Mouse (Mus musculus) adrenal gland, postnatal 4 days (tissue): ENCODE measurements around the gene Mgea5. TPM values are rescaled to one million over a fixed set of nuclear protein-coding genes. Genes with fewer than 3 reads are reported as not detected.

Experiments
- DNase-seq, 2 experiments: peaks; one replicate each; pipeline ENCODE4 v3.0.0; 2021 to 2022; ENCODE audit warnings: low spot score in 2 of 2, mixed read lengths in 2 of 2
- total RNA-seq, 2 experiments: library from RNA; stranded (reverse); gene quantifications; 2 replicates each; pipeline ENCODE4 v1.2.3; 2021

Gene Mgea5
- total RNA-seq, 2 experiments from 2014 or later: 105 to 123 TPM

- no peak for DNase-seq
Observed at GRCm38 (mm10) chr19:45734762-45735161, 48.9 kb downstream of the Mgea5 start.

- DNase-seq: no peak
Observed at GRCm38 (mm10) chr19:45734191-45734590, 49.4 kb downstream of the Mgea5 start.

- no peak for DNase-seq
Observed at GRCm38 (mm10) chr19:45733564-45733963, 50.1 kb downstream of the Mgea5 start.

GRCm38 (mm10) chr19:45731658-45732057 lies 52.0 kb downstream of the Mgea5 start:
- no peak for DNase-seq

GRCm38 (mm10) chr19:45730042-45730441 lies 53.6 kb downstream of the Mgea5 start:
- no peak for DNase-seq

GRCm38 (mm10) chr19:45727231-45727630 lies 56.4 kb downstream of the Mgea5 start:
- no peak for DNase-seq

- no peak for DNase-seq
Observed at GRCm38 (mm10) chr19:45725677-45726277, 57.9 kb downstream of the Mgea5 start.

GRCm38 (mm10) chr19:45722188-45722587 lies 61.4 kb downstream of the Mgea5 start:
- DNase-seq: no peak

- DNase-seq: no peak
Observed at GRCm38 (mm10) chr19:45718286-45718685, 65.4 kb downstream of the Mgea5 start.

GRCm38 (mm10) chr19:45717493-45718220 lies 66.0 kb downstream of the Mgea5 start:
- DNase-seq: peak in 1 of 2 experiments; percentile 27

- DNase-seq: no peak
Observed at GRCm38 (mm10) chr19:45708704-45709103, 74.9 kb downstream of the Mgea5 start.

Other genes starting within 250 kb of the Mgea5 start
- 10 to 100 TPM; 11.5 to 12.3 TPM for gene Poll, start 223.3 kb downstream of the Mgea5 start, total RNA-seq
- gene Gm17018, start 223.2 kb downstream of the Mgea5 start, total RNA-seq: 10 to 100 TPM; 25.6 to 30.7 TPM
- 10 to 100 TPM; 29.3 to 31.6 TPM for gene Fbxw4, start 123.5 kb downstream of the Mgea5 start, total RNA-seq
- 1 to 10 TPM in 1 of 2 experiments, not detected in 1; 1.1 TPM for gene Fgf8, start 40.9 kb downstream of the Mgea5 start, total RNA-seq
- gene Npm3, start 34.2 kb downstream of the Mgea5 start, total RNA-seq: 10 to 100 TPM; 38.4 to 42.9 TPM
- 1 to 10 TPM; 1.0 to 2.5 TPM for gene Kcnip2, start 32.2 kb upstream of the Mgea5 start, total RNA-seq
- gene Armh3, start 214.7 kb upstream of the Mgea5 start, total RNA-seq: 10 to 100 TPM; 21.6 to 21.9 TPM
- 10 to 100 TPM; 16.5 to 17.1 TPM for gene Hps6, start 219.7 kb upstream of the Mgea5 start, total RNA-seq